Mouse (Mus musculus) cerebellum, postnatal 14 days (tissue): Measurements from ENCODE around the gene Bpi.

Experiments
- DNase-seq, 2 experiments: peaks; one replicate each; pipeline ENCODE4 v3.0.0; 2021; ENCODE audit warnings: mixed read lengths in 2 of 2

Bpi gene

GRCm38 (mm10) chr2:158295700-158296099 lies 37.8 kb downstream of the Bpi start:
- peak in 1 of 2 experiments; percentile 28 for DNase-seq

GRCm38 (mm10) chr2:158299203-158299602 lies 41.3 kb downstream of the Bpi start:
- DNase-seq, result no peak

GRCm38 (mm10) chr2:158299731-158300130 lies 41.8 kb downstream of the Bpi start:
- DNase-seq, result peak in 1 of 2 experiments; percentile 20

- DNase-seq, result no peak
These were observed 44.9 kb downstream of the Bpi start for GRCm38 (mm10) chr2:158302807-158303206.

GRCm38 (mm10) chr2:158305948-158306695 lies 48.2 kb downstream of the Bpi start, which contains the start of gene Lbp:
Lbp (plus strand) TSS chr2:158306493.
- no peak for DNase-seq

GRCm38 (mm10) chr2:158306696-158307049 lies 48.8 kb downstream of the Bpi start:
- DNase-seq, result no peak

GRCm38 (mm10) chr2:158308276-158308675 lies 50.4 kb downstream of the Bpi start:
- no peak for DNase-seq

GRCm38 (mm10) chr2:158313089-158313488 lies 55.2 kb downstream of the Bpi start:
- DNase-seq, result no peak

- peak; percentile 17 to 25 for DNase-seq
These were observed 58.5 kb downstream of the Bpi start for GRCm38 (mm10) chr2:158316371-158316770.

GRCm38 (mm10) chr2:158317026-158317425 lies 59.1 kb downstream of the Bpi start:
- DNase-seq, result peak; percentile 35 to 66

- DNase-seq, result peak; percentile 11 to 56
These were observed 63.7 kb downstream of the Bpi start for GRCm38 (mm10) chr2:158321596-158321995.

GRCm38 (mm10) chr2:158322845-158323244 lies 65.0 kb downstream of the Bpi start:
- no peak for DNase-seq

- peak; percentile 46 to 60 for DNase-seq
These were observed 66.8 kb downstream of the Bpi start for GRCm38 (mm10) chr2:158324531-158325190.

GRCm38 (mm10) chr2:158325609-158326008 lies 67.7 kb downstream of the Bpi start:
- no peak for DNase-seq
